Mouse (Mus musculus) megakaryocyte, embryonic 14.5 days (primary cell): ENCODE measurements around the gene Kdelr1.

Source experiments
- FLI1 ChIP-seq: IDR thresholded peaks from 2 replicates; pipeline ENCODE4 v1.6.1; 2012; ENCODE audit warnings: low read length, inconsistent platforms, mixed read lengths
- GATA1 ChIP-seq: IDR thresholded peaks from 3 replicates; pipeline ENCODE4 v1.6.1; 2012; ENCODE audit warnings: mixed read lengths, low read length, inconsistent platforms, borderline replicate concordance

GRCm38 (mm10) chr7:45869107-45869670 is 3.4 kb upstream of the Kdelr1 start:
- no peak for TF ChIP-seq GATA1
- TF ChIP-seq FLI1: no peak
